Mouse (Mus musculus) megakaryocyte, embryonic 14.5 days (primary cell): ENCODE data around the gene Arnt2.

Experiments
- FLI1 ChIP-seq: IDR thresholded peaks from 2 replicates; pipeline ENCODE4 v1.6.1; 2012; ENCODE audit warnings: low read length, inconsistent platforms, mixed read lengths
- GATA1 ChIP-seq: IDR thresholded peaks from 3 replicates; pipeline ENCODE4 v1.6.1; 2012; ENCODE audit warnings: mixed read lengths, low read length, inconsistent platforms, borderline replicate concordance

GRCm38 (mm10) chr7:84384086-84384485 is 25.9 kb downstream of the Arnt2 start:
- TF ChIP-seq GATA1 (no peak), FLI1 (no peak)
